Mouse (Mus musculus) mouse embryonic stem cell (cell line): ENCODE measurements around the gene Sult2a7.

Source experiments
- in situ Hi-C, 2 experiments: fragments of 300-500 bp; cut with MboI; formaldehyde crosslinking; loops; 1 replicate in 1 of 2; 3 replicates in 1 of 2; pipeline ENCODE4 v1.14.3; 2019 to 2020; ENCODE audit warnings: low sequenced_read_pairs in 2 of 2, low pct_unique_long_range_greater_than_20kb in 1 of 2, mixed read lengths in 1 of 2; ENCODE audit not compliant: unreplicated experiment in 1 of 2

Sult2a7 gene

GRCm38 (mm10) chr7:14494130-14494529 lies at the start of gene Sult2a7:
Gene Sult2a7 (minus strand): TSS chr7:14494230.
- in situ Hi-C loops, result no loop called here

DNA sequence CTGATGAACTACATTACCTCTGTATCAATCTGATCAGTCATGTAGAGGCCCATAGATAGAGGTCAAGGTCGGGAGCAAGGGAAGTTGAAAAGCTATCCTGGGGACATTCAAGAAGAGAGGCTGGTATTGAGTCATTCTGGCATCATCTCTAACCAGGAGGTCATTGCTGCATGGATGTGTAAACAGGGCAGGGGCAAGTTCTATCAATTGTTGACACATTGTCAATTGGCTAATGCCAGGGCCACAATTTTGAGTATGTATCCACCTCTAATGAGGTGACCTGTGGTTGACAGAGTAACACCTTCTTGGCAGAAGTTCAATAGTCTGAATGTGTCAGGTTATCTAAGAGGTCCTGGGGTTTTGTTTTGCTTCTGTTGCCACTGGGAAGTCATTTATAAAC lies 31.2 kb upstream of the Sult2a7 start:
- in situ Hi-C loops, result no loop called here

DNA sequence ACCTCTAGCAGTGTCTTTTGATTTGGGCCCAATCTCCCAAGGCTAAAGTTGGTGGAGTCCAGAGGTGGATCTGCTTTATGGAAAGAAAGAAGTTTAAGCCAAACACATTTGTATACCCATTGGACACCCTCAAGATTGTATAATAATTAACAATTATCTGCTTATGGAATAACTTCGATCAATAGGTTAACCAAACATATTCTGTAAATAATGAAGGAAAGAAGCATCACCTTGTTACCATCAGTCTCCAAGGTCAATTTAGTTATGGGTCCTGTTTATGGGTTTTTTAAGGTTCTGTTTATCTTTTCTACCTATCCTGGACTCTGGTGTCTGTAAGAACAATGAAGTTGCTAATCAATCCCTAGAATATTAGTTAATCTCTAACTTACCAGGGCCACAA lies 28.6 kb upstream of the Sult2a7 start:
- in situ Hi-C loops, result no loop called here

GRCm38 (mm10) chr7:14518301-14518700 lies 24.3 kb upstream of the Sult2a7 start:
- in situ Hi-C loops, result no loop called here

- in situ Hi-C loops, result no loop called here
These were observed 1.1 kb downstream of the Sult2a7 start for GRCm38 (mm10) chr7:14492886-14493285.

GRCm38 (mm10) chr7:14446534-14446933 lies 47.5 kb downstream of the Sult2a7 start, which contains the start of gene Sult2a8:
Gene Sult2a8 (minus strand): TSS chr7:14446769.
- in situ Hi-C loops, result no loop called here

DNA sequence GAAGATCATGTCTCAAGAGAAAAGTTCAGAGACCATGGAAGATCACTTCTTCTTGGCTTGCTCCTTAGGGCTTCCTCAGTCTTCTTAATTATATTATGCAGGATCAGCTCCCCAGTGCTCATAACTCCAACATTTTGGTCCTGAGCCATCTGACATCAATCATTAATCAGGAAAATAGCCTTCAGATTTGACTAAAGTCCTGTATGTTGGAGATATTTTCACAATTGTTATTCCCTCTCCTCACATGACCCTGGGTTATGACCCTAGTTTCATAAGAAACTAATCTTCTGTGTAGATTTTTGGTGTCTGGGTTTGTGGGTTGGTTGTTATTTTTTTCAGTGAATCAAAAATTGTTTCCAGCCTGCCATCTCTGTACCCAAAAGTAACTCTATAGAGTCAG lies 54.4 kb downstream of the Sult2a7 start:
- in situ Hi-C loops, result no loop called here

GRCm38 (mm10) chr7:14438484-14438883 lies 55.5 kb downstream of the Sult2a7 start:
- in situ Hi-C loops, result no loop called here

DNA sequence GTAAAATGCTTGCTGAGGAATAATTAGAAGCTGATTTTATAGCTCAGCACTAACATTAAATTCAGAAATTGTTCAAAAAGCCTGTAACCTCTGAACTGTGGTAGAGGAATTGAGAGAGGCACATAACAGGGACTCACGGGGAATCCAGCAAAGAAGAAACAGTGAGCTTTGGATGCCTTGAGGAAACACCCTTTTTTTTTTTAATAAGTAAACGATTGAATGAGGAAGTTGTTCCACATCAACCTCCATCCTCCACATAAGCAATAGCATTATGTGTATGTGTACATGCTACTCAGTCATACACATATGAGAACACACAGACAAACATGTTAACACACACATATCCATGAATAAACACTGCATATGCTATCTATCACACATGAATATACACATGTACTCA lies 56.0 kb downstream of the Sult2a7 start:
- in situ Hi-C loops, result no loop called here
